ENCODE assay signal across 13 mouse cellular contexts in genomic region chr11:81595235-81595634, GRCm38 (mm10).
A peak's percentile ranks its signal among the peaks of the same experiment; 100 is the strongest.
DNase-seq lines count a peak whose midpoint lies in the region; ATAC-seq lines count a peak whose summit lies in the region.
"Had no signal": no experiment of that assay in that cellular context is flagged by ENCODE, and none has a peak within 500 bp of the region (broad histone marks: within the 10 kb centered on the region; RNA-seq: fewer than 3 reads in every experiment).

No protein-coding gene starts in this region.

- H3K4me3 ChIP-seq in heart, embryonic 15.5 days: no peak overlapping the region
- H3K4me3 ChIP-seq: embryonic facial prominence, embryonic 15.5 days had no signal

- H3K27ac ChIP-seq in heart, embryonic 15.5 days: no peak overlapping the region
- H3K27ac ChIP-seq: embryonic facial prominence, embryonic 15.5 days had no signal

- H3K27me3 ChIP-seq in heart, embryonic 15.5 days: no peaks in the 10 kb centered on the region
- H3K27me3 ChIP-seq: embryonic facial prominence, embryonic 15.5 days had no signal

- 30% methylated on average over 2 of the region's 2 CpGs for WGBS in heart, embryonic 15.5 days

- no peak overlapping the region for H3K9ac ChIP-seq in heart, embryonic 15.5 days
- H3K9ac ChIP-seq: embryonic facial prominence, embryonic 15.5 days had no signal

- peak; percentile 62; the same call in 1 of the 2 replicates for ATAC-seq in heart, embryonic 15.5 days (replicated peaks; ENCODE audit: insufficient number of reproducible peaks, insufficient read depth, low FRiP score, low read depth)
- ATAC-seq: inflammation-experienced regulatory T-cells, adult 6 months had no signal

- H3K4me2 ChIP-seq in heart, embryonic 15.5 days: no peak overlapping the region
- H3K4me2 ChIP-seq: embryonic facial prominence, embryonic 15.5 days; liver, embryonic 11.5 days; midbrain, embryonic 11.5 days had no signal

- no peaks in the 10 kb centered on the region for H3K36me3 ChIP-seq in heart, embryonic 15.5 days
- H3K36me3 ChIP-seq: embryonic facial prominence, embryonic 15.5 days had no signal

- peaks cover 14% of the 10 kb centered on the region for H3K4me1 ChIP-seq in heart, embryonic 15.5 days (replicated peaks)

- intact Hi-C loops in heart, postnatal 25 days (cut with DNase I): no loop called here
- intact Hi-C loops in left cerebral cortex, postnatal 4 days (cut with DNase I): loop anchor here (10.0 kb wide), 1 partner anchor 440 kb away; no protein-coding TSS in a partner anchor

- H3K9me3 ChIP-seq in heart, embryonic 15.5 days (replicated peaks): no peaks in the 10 kb centered on the region
- H3K9me3 ChIP-seq: embryonic facial prominence, embryonic 15.5 days had no signal

- no peak for DNase-seq in heart, postnatal 25 days (ENCODE audit: low spot score)
- DNase-seq in left cerebral cortex, adult 18-20 months (ENCODE audit: low spot score in 2 of 2): peak; percentile 34 to 55
- no peak for DNase-seq in left cerebral cortex, postnatal 4 days
- peak; percentile 86 for DNase-seq in brain, adult 2 months (ENCODE audit: low read depth, low spot score)
- peak; percentile 72 for DNase-seq in layer of hippocampus, adult 9-11 months
- DNase-seq in thymus, adult 18-20 months: no peak
- DNase-seq: cerebellum, adult 18-20 months; thymus, postnatal 25 days had no signal

Comparison
In these comparisons a context has a peak if more than half of its experiments do, and no peak if none do; other contexts are left out.
1. DNase-seq: peak in left cerebral cortex, adult 18-20 months (2 of 2), brain, adult 2 months (single experiment) and layer of hippocampus, adult 9-11 months (single experiment); none in heart, postnatal 25 days (single experiment), left cerebral cortex, postnatal 4 days (single experiment) and thymus, adult 18-20 months (0 of 2).